In the genomic region with DNA sequence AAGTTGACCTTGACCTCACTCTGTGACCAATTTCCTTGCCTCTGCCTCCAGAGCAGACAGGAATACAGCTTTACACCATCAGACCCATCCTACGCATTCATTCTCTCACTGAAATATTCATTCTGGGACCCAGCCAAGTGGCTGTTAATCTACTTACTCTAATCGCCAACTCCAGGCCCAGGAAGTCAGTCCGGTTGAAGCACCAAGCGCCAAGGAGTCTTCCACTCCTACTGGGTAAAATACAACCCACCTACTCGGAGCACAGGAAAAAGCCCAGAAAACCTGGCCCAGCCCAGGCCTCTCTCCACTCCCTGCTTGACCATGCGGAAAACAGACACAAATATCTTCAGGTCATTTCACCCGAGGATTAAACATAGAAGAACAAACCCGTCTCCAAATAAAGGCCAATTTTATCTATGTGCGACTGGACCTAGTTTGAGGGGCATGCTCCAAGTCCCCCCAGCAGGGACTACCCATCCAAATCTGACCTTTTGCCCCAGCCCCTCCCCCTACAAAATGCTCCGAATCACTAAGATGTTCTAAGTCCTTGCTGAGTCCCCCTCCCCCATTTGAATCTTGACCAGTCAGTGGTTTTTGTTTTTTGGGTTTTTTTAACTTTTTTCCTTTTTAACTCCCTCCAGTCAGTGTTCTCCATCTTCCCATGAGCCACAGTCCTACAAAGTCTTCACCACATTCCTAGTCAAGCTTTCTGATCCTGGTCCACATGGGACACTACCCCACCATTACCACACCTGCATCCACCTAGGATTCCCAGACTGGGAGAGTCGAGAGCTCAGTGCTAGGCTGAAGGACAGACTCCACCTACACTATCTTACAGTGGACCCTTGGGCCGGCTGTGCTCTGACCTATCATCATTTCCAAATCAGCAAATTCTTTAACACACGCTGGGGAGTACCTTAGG, we compare ENCODE assay signal across 10 mouse cellular contexts. TPM values are rescaled to one million over a fixed set of nuclear protein-coding genes. Genes with fewer than 3 reads are reported as not detected.
DNase-seq lines count a peak whose midpoint lies in the region; ATAC-seq and TF ChIP-seq lines count a peak whose summit lies in the region.
"Had no signal": no experiment of that assay in that cellular context is flagged by ENCODE, and none has a peak within 500 bp of the region (broad histone marks: within the 10 kb centered on the region; RNA-seq: fewer than 3 reads in every experiment).

No protein-coding gene starts in this region.

- H3K27ac ChIP-seq in midbrain, postnatal 0 days (ENCODE audit: low read depth, low read length): no peak overlapping the region
- H3K27ac ChIP-seq in left cerebral cortex, adult 2 months: no peak overlapping the region
- H3K27ac ChIP-seq: hindbrain, embryonic 10.5 days had no signal

- H3K36me3 ChIP-seq in midbrain, postnatal 0 days (ENCODE audit: insufficient read depth, low read length): no peaks in the 10 kb centered on the region
- H3K36me3 ChIP-seq: hindbrain, embryonic 10.5 days had no signal

- no peak overlapping the region for H3K9ac ChIP-seq in midbrain, postnatal 0 days (replicated peaks; ENCODE audit: low read length, poor library complexity, severe bottlenecking)

- TF ChIP-seq CTCF in midbrain, postnatal 0 days (IDR thresholded peaks at IDR 0.05): no peak
- no peak for TF ChIP-seq CTCF in left cerebral cortex, adult 2 months (IDR thresholded peaks at IDR 0.05)

- peak; percentile 55 for ATAC-seq in erythroblast, adult 5-6 weeks (replicated peaks; ENCODE audit: low FRiP score, poor library complexity, severe bottlenecking)
- no peak for ATAC-seq in midbrain, postnatal 0 days (ENCODE audit: low FRiP score)
- ATAC-seq in granulocyte monocyte progenitor cell, adult 5-6 weeks (replicated peaks; ENCODE audit: poor library complexity, severe bottlenecking): no peak

- no peaks in the 10 kb centered on the region for H3K4me1 ChIP-seq in midbrain, postnatal 0 days (ENCODE audit: insufficient read depth, low read length)

- H3K27me3 ChIP-seq in midbrain, postnatal 0 days (ENCODE audit: insufficient read depth, low read length): no peaks in the 10 kb centered on the region

- no peak overlapping the region for H3K4me2 ChIP-seq in midbrain, postnatal 0 days (ENCODE audit: low read depth, low read length, poor library complexity, severe bottlenecking)

- 31% methylated on average over 13 of the region's 13 CpGs for WGBS in midbrain, postnatal 0 days

- DNase-seq in heart, adult 11 months: peak; percentile 89
- DNase-seq in heart, postnatal 36 days: no peak
- peak; percentile 83 for DNase-seq in kidney, adult 9 months
- peak; percentile 10 for DNase-seq in midbrain, postnatal 0 days (ENCODE audit: low spot score)
- no peak for DNase-seq in lung, postnatal 4 days
- DNase-seq in left cerebral cortex, adult 2 months (ENCODE audit: extremely low spot score in 1 of 2, low spot score in 2 of 2): no peak

- intact Hi-C loops in heart, postnatal 36 days (cut with DNase I): no loop called here
- intact Hi-C loops in left cerebral cortex, adult 2 months (cut with DNase I): no loop called here

- no peak overlapping the region for H3K4me3 ChIP-seq in midbrain, postnatal 0 days (ENCODE audit: low read depth, low read length)
- no peak overlapping the region for H3K4me3 ChIP-seq in left cerebral cortex, adult 2 months
- H3K4me3 ChIP-seq: hindbrain, embryonic 10.5 days had no signal

- H3K9me3 ChIP-seq in midbrain, postnatal 0 days (ENCODE audit: low read length): no peaks in the 10 kb centered on the region
- H3K9me3 ChIP-seq: hindbrain, embryonic 10.5 days had no signal

RNA-seq across cellular contexts. Expression of gene Folr1, which starts 2.1 kb away (rescaled TPM):
- total RNA-seq in heart, postnatal 36 days (2021): under 1 TPM; 0.27 to 0.33 TPM
- not detected in 2 replicates for total RNA-seq in erythroblast, adult 5-6 weeks (2015; ENCODE audit: low replicate concordance)
- total RNA-seq in erythroblast, adult 5-6 weeks (2017; ENCODE audit: low replicate concordance): not detected in 2 replicates
- total RNA-seq in midbrain, postnatal 0 days (2014; rRNA removed): 4.9 and 11.5 TPM in 2 replicates
- polyA plus RNA-seq in midbrain, postnatal 0 days (2015; fragmentation: Nextera tagmentation; extraction: Ambion mirVana): 3.9 and 4.3 TPM in 2 replicates
- 1 to 10 TPM; 1.1 to 1.8 TPM for total RNA-seq in left cerebral cortex, adult 2 months (2021)
- total RNA-seq in granulocyte monocyte progenitor cell, adult 5-6 weeks (2014; fragmentation: Nextera tagmentation): not detected in 2 replicates
- total RNA-seq in granulocyte monocyte progenitor cell, adult 5-6 weeks (2017): not detected in 2 replicates

RNA-seq across cellular contexts. Expression of gene Anapc15, which starts 5.0 kb away (rescaled TPM):
- 10 to 100 TPM; 20.2 TPM for total RNA-seq in heart, postnatal 36 days (2021)
- 14.2 and 28.4 TPM in 2 replicates for total RNA-seq in erythroblast, adult 5-6 weeks (2015; ENCODE audit: low replicate concordance)
- total RNA-seq in erythroblast, adult 5-6 weeks (2017; ENCODE audit: low replicate concordance): 18.6 and 19.5 TPM in 2 replicates
- 49.9 and 56.9 TPM in 2 replicates for total RNA-seq in midbrain, postnatal 0 days (2014; rRNA removed)
- polyA plus RNA-seq in midbrain, postnatal 0 days (2015; fragmentation: Nextera tagmentation; extraction: Ambion mirVana): 62.7 and 68.3 TPM in 2 replicates
- total RNA-seq in left cerebral cortex, adult 2 months (2021): 10 to 100 TPM; 31.4 to 32.6 TPM
- total RNA-seq in granulocyte monocyte progenitor cell, adult 5-6 weeks (2014; fragmentation: Nextera tagmentation): 111 and 144 TPM in 2 replicates
- total RNA-seq in granulocyte monocyte progenitor cell, adult 5-6 weeks (2017): 80.1 and 145 TPM in 2 replicates

RNA-seq across cellular contexts. Expression of gene Folr2, which starts 11.5 kb away (rescaled TPM):
- total RNA-seq in heart, postnatal 36 days (2021): 1 to 10 TPM; 5.2 to 7.9 TPM
- 3.6 TPM in 1 of 2 replicates, not detected in the other for total RNA-seq in erythroblast, adult 5-6 weeks (2015; ENCODE audit: low replicate concordance)
- not detected in 2 replicates for total RNA-seq in erythroblast, adult 5-6 weeks (2017; ENCODE audit: low replicate concordance)
- total RNA-seq in midbrain, postnatal 0 days (2014; rRNA removed): 2.6 and 3.4 TPM in 2 replicates
- polyA plus RNA-seq in midbrain, postnatal 0 days (2015; fragmentation: Nextera tagmentation; extraction: Ambion mirVana): 2.3 and 3.5 TPM in 2 replicates
- total RNA-seq in left cerebral cortex, adult 2 months (2021): not detected
- not detected in 2 replicates for total RNA-seq in granulocyte monocyte progenitor cell, adult 5-6 weeks (2014; fragmentation: Nextera tagmentation)
- not detected in 2 replicates for total RNA-seq in granulocyte monocyte progenitor cell, adult 5-6 weeks (2017)
- polyA plus RNA-seq: embryonic facial prominence, embryonic 11.5 days had no signal

RNA-seq across cellular contexts. Expression of gene Inppl1, which starts 30.5 kb away (rescaled TPM):
- 100 to 1,000 TPM; 130 to 163 TPM for total RNA-seq in heart, postnatal 36 days (2021)
- total RNA-seq in erythroblast, adult 5-6 weeks (2015; ENCODE audit: low replicate concordance): 0.58 and 5.6 TPM in 2 replicates
- total RNA-seq in erythroblast, adult 5-6 weeks (2017; ENCODE audit: low replicate concordance): 1.4 and 18.0 TPM in 2 replicates
- 16.8 and 21.2 TPM in 2 replicates for total RNA-seq in midbrain, postnatal 0 days (2014; rRNA removed)
- 5.7 and 8.0 TPM in 2 replicates for polyA plus RNA-seq in midbrain, postnatal 0 days (2015; fragmentation: Nextera tagmentation; extraction: Ambion mirVana)
- total RNA-seq in left cerebral cortex, adult 2 months (2021): 10 to 100 TPM; 28.1 to 34.7 TPM
- total RNA-seq in granulocyte monocyte progenitor cell, adult 5-6 weeks (2014; fragmentation: Nextera tagmentation): 2.0 and 6.5 TPM in 2 replicates
- 7.5 and 11.7 TPM in 2 replicates for total RNA-seq in granulocyte monocyte progenitor cell, adult 5-6 weeks (2017)

RNA-seq across cellular contexts. Expression of gene Lamtor1, which starts 37.2 kb away (rescaled TPM):
- total RNA-seq in heart, postnatal 36 days (2021): 100 to 1,000 TPM; 110 to 111 TPM
- total RNA-seq in erythroblast, adult 5-6 weeks (2015; ENCODE audit: low replicate concordance): 35.0 and 36.6 TPM in 2 replicates
- 26.2 and 28.0 TPM in 2 replicates for total RNA-seq in erythroblast, adult 5-6 weeks (2017; ENCODE audit: low replicate concordance)
- total RNA-seq in midbrain, postnatal 0 days (2014; rRNA removed): 114 and 127 TPM in 2 replicates
- polyA plus RNA-seq in midbrain, postnatal 0 days (2015; fragmentation: Nextera tagmentation; extraction: Ambion mirVana): 159 and 180 TPM in 2 replicates
- 10 to 100 TPM; 87.9 to 90.9 TPM for total RNA-seq in left cerebral cortex, adult 2 months (2021)
- total RNA-seq in granulocyte monocyte progenitor cell, adult 5-6 weeks (2014; fragmentation: Nextera tagmentation): 76.6 and 89.7 TPM in 2 replicates
- 70.9 and 91.7 TPM in 2 replicates for total RNA-seq in granulocyte monocyte progenitor cell, adult 5-6 weeks (2017)

Comparison
In these comparisons a context has a peak if more than half of its experiments do, and no peak if none do; other contexts are left out.
1. DNase-seq: peak in heart, adult 11 months (single experiment), kidney, adult 9 months (single experiment) and midbrain, postnatal 0 days (single experiment); none in heart, postnatal 36 days (0 of 2), lung, postnatal 4 days (0 of 2) and left cerebral cortex, adult 2 months (0 of 2).